Mouse (Mus musculus) heart, postnatal 4 days (tissue): Measurements from ENCODE around the gene Arhgef10l. TPM values are rescaled to one million over a fixed set of nuclear protein-coding genes. Genes with fewer than 3 reads are reported as not detected.
"Not testable (repeated sequence)": the region's sequence is repeated elsewhere in the genome, so short reads cannot be mapped to it uniquely, and the experiment has no call there.

ENCODE experiments used
- DNase-seq: peaks from one replicate; pipeline ENCODE4 v3.0.0; 2021
- total RNA-seq, 2 experiments: library from RNA; stranded (reverse); gene quantifications; 2 replicates each; pipeline ENCODE4 v1.2.3; 2021

Gene Arhgef10l
- total RNA-seq, 2 experiments from 2014 or later = 45.9 to 46.7 TPM

GRCm38 (mm10) chr4:140605790-140606189, 60.0 kb downstream of the Arhgef10l start:
- DNase-seq = no peak

GRCm38 (mm10) chr4:140605247-140605646, 60.6 kb downstream of the Arhgef10l start:
- peak; percentile 35 for DNase-seq

- no peak for DNase-seq
Observed at GRCm38 (mm10) chr4:140604541-140604940, 61.3 kb downstream of the Arhgef10l start.

GRCm38 (mm10) chr4:140602022-140602421, 63.8 kb downstream of the Arhgef10l start:
- no peak for DNase-seq

- DNase-seq = no peak
Observed at GRCm38 (mm10) chr4:140601153-140601552, 64.7 kb downstream of the Arhgef10l start.

GRCm38 (mm10) chr4:140598846-140599245, 67.0 kb downstream of the Arhgef10l start:
- DNase-seq = no peak

- no peak for DNase-seq
Observed at GRCm38 (mm10) chr4:140597928-140598327, 67.9 kb downstream of the Arhgef10l start.

GRCm38 (mm10) chr4:140597378-140597777, 68.4 kb downstream of the Arhgef10l start:
- no peak for DNase-seq

- DNase-seq = no peak
Observed at GRCm38 (mm10) chr4:140593771-140594505, 71.9 kb downstream of the Arhgef10l start.

GRCm38 (mm10) chr4:140592990-140593770, 72.6 kb downstream of the Arhgef10l start:
- no peak for DNase-seq

GRCm38 (mm10) chr4:140592217-140592759, 73.5 kb downstream of the Arhgef10l start:
- peak; percentile 94 for DNase-seq

GRCm38 (mm10) chr4:140586478-140586877, 79.3 kb downstream of the Arhgef10l start:
- no peak for DNase-seq

- DNase-seq = no peak
Observed at GRCm38 (mm10) chr4:140584240-140584639, 81.6 kb downstream of the Arhgef10l start.

- no peak for DNase-seq
Observed at GRCm38 (mm10) chr4:140582390-140583088, 83.3 kb downstream of the Arhgef10l start.

- DNase-seq = peak; percentile 79
Observed at GRCm38 (mm10) chr4:140581730-140582389, 84.0 kb downstream of the Arhgef10l start.

- no peak for DNase-seq
Observed at GRCm38 (mm10) chr4:140581341-140581729, 84.5 kb downstream of the Arhgef10l start.

GRCm38 (mm10) chr4:140580866-140581265, 84.9 kb downstream of the Arhgef10l start:
- no peak for DNase-seq

- DNase-seq = peak; percentile 41
Observed at GRCm38 (mm10) chr4:140579576-140579975, 86.2 kb downstream of the Arhgef10l start.

- no peak for DNase-seq
Observed at GRCm38 (mm10) chr4:140579149-140579548, 86.7 kb downstream of the Arhgef10l start.

- no peak for DNase-seq
Observed at GRCm38 (mm10) chr4:140576628-140577027, 89.2 kb downstream of the Arhgef10l start.

GRCm38 (mm10) chr4:140574863-140575262, 90.9 kb downstream of the Arhgef10l start:
- not testable (repeated sequence) for DNase-seq

GRCm38 (mm10) chr4:140572376-140572775, 93.4 kb downstream of the Arhgef10l start:
- no peak for DNase-seq
